Mouse (Mus musculus) limb, embryonic 13.5 days (tissue): Measurements from ENCODE around the gene Alg14. TPM values are rescaled to one million over a fixed set of nuclear protein-coding genes. Genes with fewer than 3 reads are reported as not detected.

Experiments used
- ATAC-seq: fragments of 200-750 bp; cut with Nextera tagmentation; 2 replicates; pipeline ENCODE4 v1.8.0; 2017; ENCODE audit warnings: low read depth, moderate number of reproducible peaks, moderate TSS enrichment; ENCODE audit not compliant: low FRiP score
- H3K27ac ChIP-seq: fragments of 300-500 bp; sonication (generic); 2 replicates; pipeline ENCODE4 v1.5.1; 2015; ENCODE audit warnings: inconsistent platforms, mild to moderate bottlenecking, moderate library complexity
- H3K27me3 ChIP-seq: fragments of 300-500 bp; sonication (generic); 2 replicates; pipeline ENCODE4 v1.6.1; 2015; ENCODE audit warnings: mild to moderate bottlenecking, inconsistent platforms
- H3K36me3 ChIP-seq: fragments of 300-500 bp; sonication (generic); 2 replicates; pipeline ENCODE4 v1.6.1; 2015; ENCODE audit warnings: inconsistent platforms, mild to moderate bottlenecking, moderate library complexity
- H3K4me1 ChIP-seq: fragments of 300-500 bp; sonication (generic); 2 replicates; pipeline ENCODE4 v1.6.1; 2015; ENCODE audit warnings: inconsistent platforms
- H3K4me2 ChIP-seq: fragments of 300-500 bp; sonication (generic); replicated peaks from 2 replicates; pipeline ENCODE4 v1.6.1; 2015; ENCODE audit warnings: inconsistent platforms, mild to moderate bottlenecking, moderate library complexity
- H3K4me3 ChIP-seq: fragments of 300-500 bp; sonication (generic); 2 replicates; pipeline ENCODE4 v1.5.1; 2015; ENCODE audit warnings: moderate library complexity, mild to moderate bottlenecking, inconsistent platforms
- H3K9ac ChIP-seq: fragments of 300-500 bp; sonication (generic); 2 replicates; pipeline ENCODE4 v1.6.1; 2015; ENCODE audit warnings: mild to moderate bottlenecking, inconsistent platforms
- H3K9me3 ChIP-seq: fragments of 300-500 bp; sonication (generic); 2 replicates; pipeline ENCODE4 v1.6.1; 2016; ENCODE audit warnings: inconsistent platforms
- WGBS: fragments of 180-500 bp; shearing (Covaris S2); methylation state at CpG from one replicate; pipeline ENCODE4 v1.1.7; 2015; 5-methylcytosine and 5-hydroxymethylcytosine counted together
- polyA plus RNA-seq: library from polyadenylated mRNA; unstranded; fragments of >200 nt; fragmentation: Nextera tagmentation; extraction: Ambion mirVana; gene quantifications from 2 replicates; pipeline ENCODE4 v1.2.1, GENCODE M21; 2015

Gene Alg14
- polyA plus RNA-seq: 37.0 and 41.6 TPM in 2 replicates

- peak; percentile 98 for ATAC-seq
- no peaks in the 10 kb centered on the region for H3K36me3 ChIP-seq
- peak within 1 kb of the TSS; percentile 68 for H3K4me2 ChIP-seq
- under 1% methylated on average over 42 of the region's 42 CpGs for WGBS
- H3K4me3 ChIP-seq: peak within 1 kb of the TSS; percentile 59
- H3K27me3 ChIP-seq: no peaks in the 10 kb centered on the region
- H3K9ac ChIP-seq: peak within 1 kb of the TSS; percentile 73
- no peaks in the 10 kb centered on the region for H3K9me3 ChIP-seq
- H3K4me1 ChIP-seq: peaks cover 12% of the 10 kb centered on the region; the same call in 1 of the 2 replicates
- H3K27ac ChIP-seq: peak within 1 kb of the TSS; percentile 97
Measured at GRCm38 (mm10) chr3:121291560-121292258, at the start of gene Alg14. Gene Alg14 (plus strand): TSS chr3:121291773.

- Histone ChIP-seq H3K9ac (no peak overlapping the region), H3K27ac (no peak overlapping the region), H3K4me3 (no peak overlapping the region), H3K27me3 (no peaks in the 10 kb centered on the region), H3K9me3 (no peaks in the 10 kb centered on the region), H3K4me2 (0 out of 2 replicates have a peak overlapping the region, but pooled peaks have one; percentile 21), H3K4me1 (peaks cover 22% of the 10 kb centered on the region), H3K36me3 (no peaks in the 10 kb centered on the region)
- no peak for ATAC-seq
- WGBS: 31% methylated on average over 9 of the region's 9 CpGs
Measured at GRCm38 (mm10) chr3:121242111-121242936, 49.2 kb upstream of the Alg14 start.

GRCm38 (mm10) chr3:121242941-121243340 is 48.6 kb upstream of the Alg14 start:
- Histone ChIP-seq H3K4me3 (no peak overlapping the region), H3K9me3 (no peaks in the 10 kb centered on the region), H3K27me3 (no peaks in the 10 kb centered on the region), H3K4me2 (no peak overlapping the region), H3K27ac (no peak overlapping the region), H3K4me1 (peaks cover 22% of the 10 kb centered on the region), H3K9ac (no peak overlapping the region), H3K36me3 (no peaks in the 10 kb centered on the region)
- WGBS: 72% methylated on average over 4 of the region's 4 CpGs
- ATAC-seq: peak; percentile 38; the same call in 1 of the 2 replicates

- no peak overlapping the region for H3K4me3 ChIP-seq
- H3K9me3 ChIP-seq: no peaks in the 10 kb centered on the region
- no peaks in the 10 kb centered on the region for H3K27me3 ChIP-seq
- H3K36me3 ChIP-seq: no peaks in the 10 kb centered on the region
- H3K4me2 ChIP-seq: no peak overlapping the region
- H3K9ac ChIP-seq: no peak overlapping the region
- peaks cover 5% of the 10 kb centered on the region; the same call in 1 of the 2 replicates for H3K4me1 ChIP-seq
- no peak for ATAC-seq
- no peak overlapping the region for H3K27ac ChIP-seq
- WGBS: 87% methylated on average over 9 of the region's 9 CpGs
Measured at GRCm38 (mm10) chr3:121250048-121250447, 41.5 kb upstream of the Alg14 start.

GRCm38 (mm10) chr3:121250576-121251433 is 40.8 kb upstream of the Alg14 start:
- H3K4me1 ChIP-seq: peaks cover 5% of the 10 kb centered on the region; the same call in 1 of the 2 replicates
- H3K27me3 ChIP-seq: no peaks in the 10 kb centered on the region
- H3K27ac ChIP-seq: no peak overlapping the region
- H3K9ac ChIP-seq: no peak overlapping the region
- no peaks in the 10 kb centered on the region for H3K36me3 ChIP-seq
- H3K4me3 ChIP-seq: no peak overlapping the region
- no peak for ATAC-seq
- H3K4me2 ChIP-seq: no peak overlapping the region
- no peaks in the 10 kb centered on the region for H3K9me3 ChIP-seq
- 67% methylated on average over 19 of the region's 19 CpGs for WGBS

GRCm38 (mm10) chr3:121255501-121255900 is 36.1 kb upstream of the Alg14 start:
- no peak overlapping the region for H3K4me2 ChIP-seq
- 76% methylated on average over 7 of the region's 7 CpGs for WGBS
- peaks cover 20% of the 10 kb centered on the region for H3K27me3 ChIP-seq
- no peak overlapping the region for H3K27ac ChIP-seq
- H3K9ac ChIP-seq: no peak overlapping the region
- peaks cover 13% of the 10 kb centered on the region for H3K4me1 ChIP-seq
- H3K4me3 ChIP-seq: no peak overlapping the region
- no peaks in the 10 kb centered on the region for H3K9me3 ChIP-seq
- no peak for ATAC-seq
- no peaks in the 10 kb centered on the region for H3K36me3 ChIP-seq

- ATAC-seq: no peak
- Histone ChIP-seq H3K9me3 (no peaks in the 10 kb centered on the region), H3K36me3 (no peaks in the 10 kb centered on the region), H3K4me2 (no peak overlapping the region), H3K4me1 (peaks cover 8% of the 10 kb centered on the region), H3K9ac (no peak overlapping the region), H3K27me3 (peaks cover 26% of the 10 kb centered on the region), H3K27ac (no peak overlapping the region), H3K4me3 (no peak overlapping the region)
- 75% methylated on average over 8 of the region's 8 CpGs for WGBS
Measured at GRCm38 (mm10) chr3:121256131-121256530, 35.4 kb upstream of the Alg14 start.

- Histone ChIP-seq H3K9ac (no peak overlapping the region), H3K4me3 (no peak overlapping the region), H3K9me3 (no peaks in the 10 kb centered on the region), H3K27ac (no peak overlapping the region), H3K36me3 (no peaks in the 10 kb centered on the region), H3K27me3 (peaks cover 37% of the 10 kb centered on the region), H3K4me2 (no peak overlapping the region), H3K4me1 (peaks cover 13% of the 10 kb centered on the region)
- WGBS: 81% methylated on average over 10 of the region's 10 CpGs
- no peak for ATAC-seq
Measured at GRCm38 (mm10) chr3:121257418-121257817, 34.2 kb upstream of the Alg14 start.

GRCm38 (mm10) chr3:121258521-121259478 is 32.8 kb upstream of the Alg14 start:
- peaks cover 48% of the 10 kb centered on the region for H3K27me3 ChIP-seq
- 65% methylated on average over 20 of the region's 20 CpGs for WGBS
- H3K9me3 ChIP-seq: no peaks in the 10 kb centered on the region
- H3K36me3 ChIP-seq: no peaks in the 10 kb centered on the region
- peaks cover 19% of the 10 kb centered on the region for H3K4me1 ChIP-seq
- H3K4me3 ChIP-seq: no peak overlapping the region
- H3K9ac ChIP-seq: no peak overlapping the region
- ATAC-seq: no peak
- no peak overlapping the region for H3K4me2 ChIP-seq
- H3K27ac ChIP-seq: peak overlapping the region; percentile 15; the same call in 1 of the 2 replicates

GRCm38 (mm10) chr3:121260041-121260440 is 31.5 kb upstream of the Alg14 start:
- Histone ChIP-seq H3K27me3 (peaks cover 60% of the 10 kb centered on the region), H3K36me3 (no peaks in the 10 kb centered on the region), H3K4me1 (peaks cover 19% of the 10 kb centered on the region), H3K4me2 (no peak overlapping the region), H3K9ac (no peak overlapping the region), H3K27ac (no peak overlapping the region), H3K4me3 (no peak overlapping the region), H3K9me3 (no peaks in the 10 kb centered on the region)
- WGBS: 80% methylated on average over 7 of the region's 7 CpGs
- ATAC-seq: no peak

GRCm38 (mm10) chr3:121260831-121261230 is 30.7 kb upstream of the Alg14 start:
- WGBS: 71% methylated on average over 1 of the region's 1 CpGs
- H3K27me3 ChIP-seq: peaks cover 64% of the 10 kb centered on the region
- no peak overlapping the region for H3K27ac ChIP-seq
- H3K9me3 ChIP-seq: no peaks in the 10 kb centered on the region
- no peak for ATAC-seq
- H3K4me3 ChIP-seq: no peak overlapping the region
- H3K9ac ChIP-seq: no peak overlapping the region
- no peak overlapping the region for H3K4me2 ChIP-seq
- H3K36me3 ChIP-seq: no peaks in the 10 kb centered on the region
- H3K4me1 ChIP-seq: peaks cover 19% of the 10 kb centered on the region
